Mouse (Mus musculus) bone marrow macrophage, adult 2 months (primary cell): ENCODE results near the gene Celf6.

Experiments used
- CTCF ChIP-seq: IDR thresholded peaks from 2 replicates; pipeline ENCODE4 v1.5.1; 2012; ENCODE audit warnings: low read depth, mild to moderate bottlenecking, low read length, moderate library complexity
- POLR2A ChIP-seq: IDR thresholded peaks from 2 replicates; pipeline ENCODE4 v1.6.1; 2012; ENCODE audit warnings: mild to moderate bottlenecking, low read depth, low read length, borderline replicate concordance

GRCm38 (mm10) chr9:59617307-59617973, 39.7 kb downstream of the Celf6 start:
- no peak for TF ChIP-seq CTCF
- TF ChIP-seq POLR2A, result no peak; the same call in 1 of the 2 replicates
